8 mouse cellular contexts compared by ENCODE assay signal in genomic region chr1:152369139-152369538, GRCm38 (mm10). TPM values are rescaled to one million over a fixed set of nuclear protein-coding genes. Genes with fewer than 3 reads are reported as not detected.
DNase-seq lines count a peak whose midpoint lies in the region; ATAC-seq lines count a peak whose summit lies in the region.

No protein-coding gene starts in this region.

- no peaks in the 10 kb centered on the region for H3K27me3 ChIP-seq in intestine, embryonic 14.5 days (replicated peaks; ENCODE audit: control insufficient read depth, insufficient read depth, low read length)
- no peaks in the 10 kb centered on the region for H3K27me3 ChIP-seq in midbrain, embryonic 13.5 days
- H3K27me3 ChIP-seq in splenic B cell, adult 2 months (ENCODE audit: control insufficient read depth, insufficient read depth, low read length, poor library complexity, severe bottlenecking), result no peaks in the 10 kb centered on the region

- H3K36me3 ChIP-seq in intestine, embryonic 14.5 days (ENCODE audit: control insufficient read depth, insufficient read depth, low read length), result peaks cover 26% of the 10 kb centered on the region
- H3K36me3 ChIP-seq in midbrain, embryonic 13.5 days, result no peaks in the 10 kb centered on the region; the same call in 1 of the 2 replicates
- H3K36me3 ChIP-seq in splenic B cell, adult 2 months (ENCODE audit: control insufficient read depth, insufficient read depth, low read length, poor library complexity, severe bottlenecking), result no peaks in the 10 kb centered on the region

- no peak overlapping the region for H3K4me2 ChIP-seq in intestine, embryonic 14.5 days (ENCODE audit: low read length)
- no peak overlapping the region for H3K4me2 ChIP-seq in midbrain, embryonic 13.5 days (replicated peaks)

- no peak overlapping the region for H3K9ac ChIP-seq in intestine, embryonic 14.5 days (ENCODE audit: low read length)
- H3K9ac ChIP-seq in midbrain, embryonic 13.5 days (replicated peaks), result no peak overlapping the region

- no peaks in the 10 kb centered on the region; the same call in 1 of the 2 replicates for H3K4me1 ChIP-seq in intestine, embryonic 14.5 days (replicated peaks; ENCODE audit: control insufficient read depth, insufficient read depth, low read length)
- peaks cover 4% of the 10 kb centered on the region for H3K4me1 ChIP-seq in midbrain, embryonic 13.5 days (replicated peaks)

- 0 out of 2 replicates have a peak overlapping the region, but pooled peaks have one; percentile 80 for H3K27ac ChIP-seq in intestine, embryonic 14.5 days (ENCODE audit: low read depth)
- no peak overlapping the region for H3K27ac ChIP-seq in midbrain, embryonic 13.5 days

- WGBS in intestine, embryonic 14.5 days, result 17% methylated on average over 4 of the region's 4 CpGs
- WGBS in midbrain, embryonic 13.5 days, result 25% methylated on average over 4 of the region's 4 CpGs

- ATAC-seq in intestine, embryonic 14.5 days (replicated peaks; ENCODE audit: low FRiP score, low TSS enrichment, low read depth), result 0 out of 2 replicates have a peak, but pooled peaks have one; percentile 15
- peak; percentile 68; the same call in 1 of the 2 replicates for ATAC-seq in midbrain, embryonic 13.5 days

- intact Hi-C loops in left cerebral cortex, postnatal 25 days (cut with DNase I), result loop anchor here (1.0 to 5.0 kb wide), 3 partner anchors 137 to 549 kb away; no protein-coding TSS in a partner anchor

- peak; percentile 4 to 20 for DNase-seq in urinary bladder, adult 18-20 months (ENCODE audit: low spot score in 2 of 2)
- no peak for DNase-seq in urinary bladder, postnatal 10 days (ENCODE audit: low spot score)
- DNase-seq in cerebellum, postnatal 36 days, result peak; percentile 74 to 79
- DNase-seq in gastrocnemius, adult 18-20 months (ENCODE audit: low spot score), result peak; percentile 60
- DNase-seq in intestine, embryonic 14.5 days (ENCODE audit: low spot score), result peak; percentile 66
- peak; percentile 74 to 90 for DNase-seq in left cerebral cortex, postnatal 25 days (ENCODE audit: low spot score in 2 of 2)
- peak; percentile 57 for DNase-seq in splenic B cell, adult 2 months (ENCODE audit: low read depth, low spot score)

- no peaks in the 10 kb centered on the region for H3K9me3 ChIP-seq in intestine, embryonic 14.5 days (ENCODE audit: control insufficient read depth, low read length)
- H3K9me3 ChIP-seq in midbrain, embryonic 13.5 days, result no peaks in the 10 kb centered on the region

- H3K4me3 ChIP-seq in intestine, embryonic 14.5 days (ENCODE audit: low read depth, low read length), result no peak overlapping the region
- H3K4me3 ChIP-seq in midbrain, embryonic 13.5 days (replicated peaks), result no peak overlapping the region

RNA-seq across cellular contexts. Expression of gene Tsen15, which starts 17.3 kb away (rescaled TPM):
- total RNA-seq in gastrocnemius, adult 18-20 months (2021), result 10 to 100 TPM; 13.4 to 16.1 TPM
- polyA plus RNA-seq in intestine, embryonic 14.5 days (2014; fragmentation: Nextera tagmentation; extraction: Ambion mirVana), result 87.9 and 94.4 TPM in 2 replicates
- 10 to 100 TPM; 30.6 to 32.3 TPM for total RNA-seq in left cerebral cortex, postnatal 25 days (2021)
- polyA plus RNA-seq in midbrain, embryonic 13.5 days (2015; fragmentation: Nextera tagmentation; extraction: Ambion mirVana), result 31.9 and 34.5 TPM in 2 replicates

RNA-seq across cellular contexts. Expression of gene Colgalt2, which starts 30.5 kb away (rescaled TPM):
- total RNA-seq in gastrocnemius, adult 18-20 months (2021), result 1 to 10 TPM; 1.4 to 1.7 TPM
- 1.7 and 2.7 TPM in 2 replicates for polyA plus RNA-seq in intestine, embryonic 14.5 days (2014; fragmentation: Nextera tagmentation; extraction: Ambion mirVana)
- 1 to 10 TPM; 5.5 to 6.8 TPM for total RNA-seq in left cerebral cortex, postnatal 25 days (2021)
- polyA plus RNA-seq in midbrain, embryonic 13.5 days (2015; fragmentation: Nextera tagmentation; extraction: Ambion mirVana), result 2.2 and 2.3 TPM in 2 replicates
